Mouse (Mus musculus): ENCODE measurements around the gene Ikbkg.
"Not testable (repeated sequence)": the region's sequence is repeated elsewhere in the genome, so short reads cannot be mapped to it uniquely, and the experiment has no call there.

Gene Ikbkg

GRCm38 (mm10) chrX:74451157-74451912, 58.2 kb downstream of the Ikbkg start:
- DNase-seq: no peak

DNA sequence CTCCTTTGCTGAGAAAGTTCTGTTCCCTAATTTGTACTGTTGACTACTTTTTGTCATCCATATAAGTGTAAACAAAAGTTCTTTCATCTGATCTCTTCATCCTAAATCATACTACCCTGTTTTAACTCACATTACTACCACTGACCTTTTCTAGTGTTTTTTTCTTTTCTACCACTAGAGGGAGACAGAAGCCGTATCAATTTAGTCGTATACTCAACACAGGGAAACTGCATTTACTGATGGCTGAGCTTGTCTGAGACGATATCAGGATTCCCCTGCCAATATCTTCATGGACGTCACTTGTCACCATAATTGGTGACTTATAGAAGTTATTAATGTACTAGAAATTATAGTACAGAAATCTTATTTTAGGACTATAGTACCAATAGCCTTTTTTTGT, 59.7 kb downstream of the Ikbkg start:
- DNase-seq: no peak

- not testable (repeated sequence) for DNase-seq
Measured at GRCm38 (mm10) chrX:74481349-74481885, 88.3 kb downstream of the Ikbkg start, which contains the start of gene Gm6880. Gene Gm6880, minus strand, starts transcription at chrX:74481399.

DNA sequence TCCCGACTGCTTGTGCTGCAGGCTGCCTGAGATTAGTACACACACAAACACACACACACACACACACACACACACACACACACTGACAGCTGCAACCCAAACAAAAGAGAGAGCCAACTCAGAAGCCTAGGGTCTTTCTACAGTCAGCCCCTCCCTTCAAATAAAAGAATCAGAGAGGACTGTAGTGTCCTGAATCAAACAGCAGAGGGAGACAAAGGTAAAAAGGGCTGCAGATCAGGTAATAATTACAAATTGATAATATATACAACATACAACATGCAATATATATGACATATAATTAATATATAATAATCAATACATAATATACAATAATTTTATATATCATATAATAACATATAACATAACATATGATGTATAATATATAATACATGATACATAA, 104.0 kb downstream of the Ikbkg start:
- no peak for DNase-seq

Measured in right cerebral cortex, postnatal 14 days (tissue).